Mouse (Mus musculus) right cerebral cortex, postnatal 14 days (tissue): ENCODE results near the gene Olfr996.
A peak's percentile ranks its signal among the peaks of the same experiment; 100 is the strongest.
"Not testable (repeated sequence)": the region's sequence is repeated elsewhere in the genome, so short reads cannot be mapped to it uniquely, and the experiment has no call there.

ENCODE experiments used
- DNase-seq: peaks from one replicate; pipeline ENCODE4 v3.0.0; 2022

Olfr996 gene

GRCm38 (mm10) chr2:85578915-85579314 is at the start of gene Olfr996:
TSS of gene Olfr996 (plus strand) at chr2:85579215.
- DNase-seq = no peak

GRCm38 (mm10) chr2:85532082-85532778 is 46.8 kb upstream of the Olfr996 start:
- DNase-seq = no peak

- no peak for DNase-seq
Observed at GRCm38 (mm10) chr2:85533934-85534333, 45.1 kb upstream of the Olfr996 start.

- DNase-seq = no peak
Observed at GRCm38 (mm10) chr2:85554806-85555205, 24.2 kb upstream of the Olfr996 start.

- peak; percentile 12 for DNase-seq
Observed at GRCm38 (mm10) chr2:85560226-85560625, 18.8 kb upstream of the Olfr996 start.

- peak; percentile 10 for DNase-seq
Observed at GRCm38 (mm10) chr2:85561187-85561586, 17.8 kb upstream of the Olfr996 start.

- not testable (repeated sequence) for DNase-seq
Observed at GRCm38 (mm10) chr2:85588648-85589047, 9.6 kb downstream of the Olfr996 start, which contains the start of gene Olfr998. TSS of gene Olfr998 (plus strand) at chr2:85588948.

GRCm38 (mm10) chr2:85611803-85612202 is 32.8 kb downstream of the Olfr996 start, which contains the start of gene Olfr1000:
TSS of gene Olfr1000 (minus strand) at chr2:85611903.
- DNase-seq = no peak
